Mouse (Mus musculus): ENCODE measurements at regions not wholly inside any gene's neighbourhood (a gene's known extent, or its start where the extent isn't known, plus 50 kb on each side); places are given as distances from the start of the nearest gene placed in this dataset.

GRCm38 (mm10) chr15:93948902-93949301, 353.2 kb upstream of the Prickle1 start:
- no peak for TF ChIP-seq CTCF (IDR thresholded peaks at IDR 0.05; ENCODE audit: borderline replicate concordance, extremely low read depth, insufficient read depth, insufficient read length)
- TF ChIP-seq POLR2A (IDR thresholded peaks at IDR 0.05; ENCODE audit: borderline replicate concordance, extremely low read depth, insufficient read depth, insufficient read length, poor library complexity, severe bottlenecking), result no peak
